Mouse (Mus musculus): Measurements from ENCODE around the gene P2rx4.

P2rx4 gene

DNA sequence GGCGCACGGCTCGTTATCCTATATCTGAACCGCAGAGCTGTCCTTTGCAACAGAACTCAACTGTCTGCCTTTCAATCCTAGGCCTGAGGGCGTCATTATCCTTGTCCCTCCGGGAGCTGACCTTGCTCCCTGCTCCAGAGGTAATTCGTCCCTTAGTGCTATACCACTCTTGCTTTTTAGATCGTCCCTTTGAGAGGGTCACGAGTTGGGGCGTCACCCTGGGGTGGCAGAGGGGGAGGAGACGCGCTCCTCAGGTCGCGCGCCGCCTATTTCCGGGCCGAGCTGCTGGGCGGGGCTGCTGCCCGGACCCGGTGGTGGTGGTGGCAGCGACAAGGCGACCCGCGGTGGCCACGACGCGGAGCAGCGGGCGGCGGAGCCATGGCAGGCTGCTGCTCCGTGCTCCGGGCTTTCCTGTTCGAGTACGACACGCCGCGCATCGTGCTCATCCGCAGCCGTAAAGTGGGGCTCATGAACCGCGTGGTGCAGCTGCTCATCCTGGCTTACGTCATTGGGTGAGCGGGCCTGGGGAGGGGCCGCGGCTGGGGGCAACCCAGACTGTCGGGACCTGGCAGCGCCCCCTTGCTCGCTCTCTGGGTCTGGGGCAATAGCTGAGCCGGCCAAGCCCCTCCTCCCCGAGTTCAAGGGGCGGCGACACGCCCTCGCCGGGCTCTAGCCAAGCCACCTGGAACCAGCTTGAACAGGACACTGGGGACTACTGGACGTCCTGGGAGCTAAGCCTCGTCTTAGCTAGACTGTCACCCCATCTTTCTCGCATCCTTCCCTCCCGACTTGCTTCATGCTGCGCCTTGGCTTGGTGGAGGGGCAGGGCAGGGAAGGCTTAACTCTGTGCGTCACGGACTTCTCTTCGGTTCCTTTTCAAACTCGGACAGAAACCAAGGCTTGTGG, at the start of gene P2rx4:
Gene P2rx4 (plus strand): TSS at position 269 of the 906 bp plus-strand sequence.
- DNase-seq, result peak; percentile 80 to 84

DNA sequence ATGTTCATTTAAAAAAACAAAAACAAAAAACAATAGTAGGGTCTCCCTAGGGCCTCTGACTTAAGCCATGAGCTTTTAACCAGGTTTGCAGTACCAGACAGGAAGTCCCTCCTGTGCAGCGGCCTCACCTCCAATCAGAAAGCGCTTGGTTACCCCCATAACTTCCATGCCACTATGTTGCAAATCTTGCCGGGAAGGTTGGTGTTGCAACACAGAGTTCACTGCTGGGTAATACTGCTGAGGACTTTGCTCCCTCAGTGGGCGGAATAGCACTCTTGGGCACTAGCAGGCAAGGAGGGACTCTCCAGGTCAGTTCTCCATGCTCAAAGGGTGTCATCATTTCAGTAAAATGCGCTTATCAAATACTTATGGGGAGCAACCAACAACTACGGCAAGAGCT, 44.8 kb upstream of the P2rx4 start:
- DNase-seq, result no peak

- DNase-seq, result no peak
Measured at GRCm38 (mm10) chr5:122665036-122665435, 42.3 kb upstream of the P2rx4 start.

GRCm38 (mm10) chr5:122668981-122669897, 38.1 kb upstream of the P2rx4 start:
- DNase-seq, result no peak

GRCm38 (mm10) chr5:122671641-122672040, 35.7 kb upstream of the P2rx4 start:
- DNase-seq, result peak; percentile 60 to 62

- peak; percentile 52 to 56 for DNase-seq
Measured at GRCm38 (mm10) chr5:122672298-122672697, 35.0 kb upstream of the P2rx4 start.

DNA sequence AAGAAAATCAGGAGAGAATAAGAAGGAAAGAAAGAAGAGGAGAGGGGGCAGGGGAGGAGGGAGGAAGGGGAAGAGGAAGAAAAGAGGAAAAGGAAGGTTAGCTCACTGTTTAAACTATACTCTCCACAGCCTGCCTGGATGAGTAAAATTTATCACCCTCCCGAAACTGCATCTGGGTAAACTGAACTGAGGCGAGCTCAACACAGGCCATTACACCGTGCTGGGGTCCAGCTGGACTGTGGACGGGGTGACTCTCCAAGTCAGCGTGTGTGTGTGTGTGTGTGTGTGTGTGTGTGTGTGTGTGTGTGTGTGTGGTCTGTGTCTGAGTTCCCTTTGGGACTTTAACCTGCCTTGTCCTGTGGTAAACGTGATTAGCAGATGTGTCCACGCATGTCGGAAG, 31.3 kb upstream of the P2rx4 start:
- no peak for DNase-seq

- no peak for DNase-seq
Measured at GRCm38 (mm10) chr5:122677983-122678382, 29.4 kb upstream of the P2rx4 start.

DNA sequence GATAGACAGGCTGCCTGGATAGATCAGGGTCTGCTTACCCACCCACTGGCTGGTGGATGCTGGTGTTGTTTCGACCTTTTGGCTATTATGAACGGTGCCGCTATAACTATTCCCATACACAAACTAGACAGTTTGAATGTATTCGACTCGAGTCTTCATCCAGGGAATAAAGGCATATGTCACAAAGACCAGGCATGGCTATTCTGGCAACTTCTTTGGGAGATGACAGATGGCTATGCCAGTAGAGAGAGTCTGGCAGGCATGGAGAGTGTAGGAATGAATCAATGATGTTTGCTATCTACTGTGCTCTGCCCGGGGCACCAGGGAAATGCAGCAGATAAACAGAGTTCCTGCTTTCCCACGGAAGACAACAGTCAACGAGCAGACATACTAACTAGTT, 27.5 kb upstream of the P2rx4 start:
- peak; percentile 57 to 76 for DNase-seq

GRCm38 (mm10) chr5:122681276-122681675, 26.1 kb upstream of the P2rx4 start:
- peak in 1 of 2 experiments; percentile 48 for DNase-seq

DNA sequence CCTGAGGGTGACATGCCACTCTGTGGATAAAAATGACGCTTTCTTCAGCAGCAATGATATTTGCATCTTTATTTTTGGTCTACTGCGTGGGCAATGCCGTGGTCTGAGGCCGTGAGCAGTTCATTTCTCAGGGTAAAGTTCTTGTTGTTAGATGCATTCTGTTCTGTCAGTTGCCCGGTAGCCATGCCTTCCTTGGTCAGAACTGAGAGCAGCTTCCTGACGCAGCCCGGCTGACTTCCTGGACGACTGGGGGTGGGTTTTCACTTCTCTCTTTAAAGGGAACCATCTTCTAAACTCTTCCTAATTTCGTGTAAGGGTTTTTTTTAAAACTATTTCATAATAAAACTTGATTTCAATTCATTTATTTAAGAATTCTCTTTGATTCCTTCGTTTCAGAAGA, 23.4 kb upstream of the P2rx4 start:
- DNase-seq, result no peak

- no peak for DNase-seq
Measured at GRCm38 (mm10) chr5:122687391-122687790, 20.0 kb upstream of the P2rx4 start.

GRCm38 (mm10) chr5:122689153-122689552, 18.2 kb upstream of the P2rx4 start:
- DNase-seq, result no peak

DNA sequence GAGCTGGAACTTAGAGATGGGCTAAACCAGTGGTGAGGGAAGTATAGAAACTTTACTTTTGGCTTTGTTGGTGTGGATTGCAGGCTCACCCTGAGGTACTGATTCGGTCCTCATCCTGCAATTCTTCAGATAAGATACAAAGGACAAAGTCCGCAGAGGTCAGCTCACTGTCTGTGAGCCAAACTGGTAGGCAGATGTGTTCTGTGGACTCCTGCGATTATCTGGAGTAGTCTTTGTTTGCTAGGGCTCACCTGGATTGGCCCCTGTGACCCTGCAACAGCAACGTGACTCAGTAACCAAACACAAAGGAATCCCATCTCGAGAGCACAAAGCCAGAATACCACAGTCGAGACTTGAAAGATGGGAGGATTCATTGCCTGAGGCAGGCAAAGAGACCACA, 16.9 kb upstream of the P2rx4 start:
- no peak for DNase-seq

- no peak for DNase-seq
Measured at GRCm38 (mm10) chr5:122693431-122694207, 13.7 kb upstream of the P2rx4 start.

GRCm38 (mm10) chr5:122695516-122695915, 11.8 kb upstream of the P2rx4 start:
- no peak for DNase-seq

DNA sequence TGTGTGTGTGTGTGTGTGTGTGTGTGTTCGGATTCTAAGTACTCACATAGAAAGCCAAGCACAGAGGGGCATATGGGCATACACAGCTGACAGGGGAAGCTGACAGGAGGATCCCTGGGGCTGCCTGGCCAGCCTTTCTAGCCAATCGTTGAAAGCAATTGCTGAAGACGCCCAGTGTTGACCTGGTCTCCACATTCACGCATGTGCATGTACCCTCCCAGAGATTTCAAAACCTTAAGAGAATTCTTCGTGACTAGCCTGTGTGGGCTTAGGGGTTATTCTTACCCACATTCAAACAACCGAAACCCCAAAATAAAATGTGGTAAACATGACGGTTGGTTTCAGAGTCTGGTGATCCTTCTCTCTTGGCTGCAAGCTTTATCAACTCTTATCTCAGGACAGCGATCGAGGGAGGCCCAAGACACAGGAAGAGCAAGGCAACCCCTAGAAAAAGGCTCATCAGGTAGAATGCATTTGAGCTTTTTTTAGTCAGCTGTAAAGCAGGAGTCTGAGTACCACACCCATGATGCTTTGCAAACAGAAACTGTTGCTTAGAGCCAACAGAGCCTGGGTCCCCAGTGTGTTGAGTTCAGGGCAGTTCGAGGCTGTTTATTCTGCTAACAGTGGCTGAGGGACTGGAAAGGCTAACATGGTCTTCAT, 9.2 kb upstream of the P2rx4 start:
- DNase-seq, result peak; percentile 55 to 69

- DNase-seq, result no peak
Measured at GRCm38 (mm10) chr5:122698701-122699060, 8.7 kb upstream of the P2rx4 start.

- DNase-seq, result no peak
Measured at GRCm38 (mm10) chr5:122700109-122700836, 7.1 kb upstream of the P2rx4 start.

DNA sequence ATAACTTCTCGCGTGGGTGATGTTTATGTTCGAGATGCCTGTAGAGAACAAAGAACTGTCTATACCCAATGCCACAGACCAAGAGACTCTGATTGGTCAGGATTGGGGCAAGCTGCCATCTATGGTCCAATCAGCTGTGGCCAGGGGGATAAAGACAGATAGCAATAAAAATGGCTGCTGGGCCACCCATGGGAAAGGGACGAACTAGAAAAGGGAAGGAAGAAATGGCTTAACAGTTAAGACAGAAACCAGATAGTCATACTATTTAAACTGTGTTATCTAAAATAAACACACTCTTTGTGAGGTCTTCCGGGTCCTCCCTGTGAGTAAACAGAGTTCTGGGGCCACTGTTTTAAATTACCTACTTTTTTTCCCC, 6.5 kb upstream of the P2rx4 start:
- no peak for DNase-seq

DNA sequence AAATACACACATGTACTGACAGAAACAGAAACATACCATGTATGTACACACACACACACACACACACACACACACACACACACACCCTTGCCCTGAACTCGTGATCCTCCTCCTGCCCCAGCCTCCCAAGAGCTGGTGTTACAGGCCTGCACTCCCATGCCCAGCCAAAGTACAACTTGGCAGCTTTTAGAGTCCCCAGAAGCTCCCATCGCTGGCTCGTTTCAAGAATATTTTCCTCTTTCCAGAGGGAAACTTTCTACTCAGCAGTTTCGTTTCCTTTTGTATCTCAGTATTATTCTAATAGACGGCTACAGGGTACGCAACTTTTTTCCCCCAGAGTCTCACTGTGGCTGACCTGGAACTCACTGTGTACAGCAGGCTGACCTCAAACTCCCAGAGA, 5.2 kb upstream of the P2rx4 start:
- DNase-seq, result no peak

DNA sequence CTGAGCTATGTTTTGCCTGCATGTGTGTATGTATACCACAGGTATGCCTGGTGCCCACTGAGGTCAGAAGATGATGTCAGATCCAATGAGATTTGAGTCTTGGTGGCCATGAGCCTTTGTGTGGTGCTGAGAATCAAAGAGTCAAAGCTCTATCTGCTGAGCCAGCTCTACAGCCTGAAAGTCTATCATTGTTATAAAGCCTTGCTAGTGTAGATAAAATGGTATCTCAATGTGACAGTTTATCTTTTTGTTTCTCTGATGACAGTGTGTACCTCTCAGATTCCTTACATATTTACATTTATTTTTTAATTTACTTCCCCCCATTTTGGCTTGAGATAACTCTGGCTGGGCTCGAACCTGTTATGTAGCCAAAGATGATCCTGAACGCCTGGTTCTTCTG, 3.8 kb upstream of the P2rx4 start:
- no peak for DNase-seq

Data from cerebellum, postnatal 14 days (tissue).